Mouse (Mus musculus): ENCODE data around the gene S100a13. TPM values are rescaled to one million over a fixed set of nuclear protein-coding genes. Genes with fewer than 3 reads are reported as not detected.

The S100a13 gene
- total RNA-seq (2014; rRNA removed; ENCODE audit: low replicate concordance) = 45.9 and 86.2 TPM in 2 replicates
- 144 and 146 TPM in 2 replicates for polyA plus RNA-seq (2015; fragmentation: Nextera tagmentation; extraction: Ambion mirVana)

DNA sequence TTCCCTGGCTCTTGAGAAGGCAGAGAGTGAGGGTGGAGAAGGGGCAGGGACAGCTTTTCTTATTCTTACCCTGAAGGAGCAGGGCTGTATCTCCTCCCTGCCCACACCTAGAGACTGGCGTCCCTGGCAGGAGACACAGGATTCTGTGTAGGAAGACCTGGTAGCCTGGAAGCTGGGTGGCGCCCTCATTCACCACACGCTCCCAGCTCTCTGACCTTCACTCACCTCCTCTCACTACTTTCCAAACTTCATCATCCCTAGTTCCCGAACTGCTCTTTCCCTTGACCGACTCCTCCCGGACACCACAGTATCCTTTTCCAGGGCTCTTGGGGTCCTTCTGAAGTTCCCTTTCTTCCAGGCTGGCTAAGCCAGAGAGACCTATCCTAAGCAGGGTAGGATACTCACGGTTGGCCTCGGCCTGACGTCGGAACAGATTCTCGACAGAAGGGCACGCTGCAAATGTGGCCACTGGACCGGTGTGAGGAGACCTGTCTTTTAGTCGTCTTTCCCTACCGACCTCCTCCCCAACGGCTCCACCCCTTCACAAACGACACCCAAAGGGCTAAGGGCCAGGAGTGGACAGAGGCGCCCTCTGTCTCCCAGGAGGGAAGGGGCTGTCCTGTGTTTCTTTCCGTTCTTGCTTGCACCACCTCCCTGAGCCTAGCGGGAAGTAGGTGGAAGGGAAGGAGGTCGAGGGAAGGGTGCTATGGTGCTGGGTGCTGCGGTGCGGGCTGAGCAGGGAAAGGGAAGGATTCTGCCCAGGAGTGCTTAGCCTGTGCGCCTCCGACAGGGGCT lies at the start of gene S100a13, which contains the start of gene S100a1:
TSS of gene S100a13 (plus strand) at position 640 of the 795 bp plus-strand sequence.
TSS of gene S100a1 (minus strand) at position 597 of the 795 bp plus-strand sequence.
- no peaks in the 10 kb centered on the region for H3K27me3 ChIP-seq (ENCODE audit: control insufficient read depth, insufficient read depth, low read length)
- 0 out of 2 replicates have a peak, but pooled peaks cover 7% of the 10 kb centered on the region for H3K36me3 ChIP-seq (replicated peaks; ENCODE audit: control insufficient read depth, insufficient read depth, low read length)
- peak; percentile 80 for DNase-seq (ENCODE audit: low spot score)
- no peaks in the 10 kb centered on the region for H3K9me3 ChIP-seq (replicated peaks; ENCODE audit: control insufficient read depth, low read length)
- peak within 1 kb of the TSS; percentile 65 for H3K4me3 ChIP-seq (ENCODE audit: low read depth, low read length)
- peaks cover 30% of the 10 kb centered on the region for H3K4me1 ChIP-seq (ENCODE audit: control insufficient read depth, insufficient read depth)
- H3K27ac ChIP-seq (ENCODE audit: low read depth) = peak within 1 kb of the TSS; percentile 88
- TF ChIP-seq EP300 (IDR thresholded peaks at IDR 0.05; ENCODE audit: low read depth) = no peak
- peak; percentile 53 for TF ChIP-seq CTCF (IDR thresholded peaks at IDR 0.05; ENCODE audit: low read depth)
- peak within 1 kb of the TSS; percentile 68 for H3K9ac ChIP-seq (replicated peaks; ENCODE audit: low read depth, low read length)
- peak within 1 kb of the TSS; percentile 82 for H3K4me2 ChIP-seq (ENCODE audit: low read depth, low read length)
- whole genome bisulfite sequencing = 3% methylated on average over 24 of the region's 25 CpGs
- peak; percentile 75 for ATAC-seq (ENCODE audit: insufficient read depth, low read depth)

DNA sequence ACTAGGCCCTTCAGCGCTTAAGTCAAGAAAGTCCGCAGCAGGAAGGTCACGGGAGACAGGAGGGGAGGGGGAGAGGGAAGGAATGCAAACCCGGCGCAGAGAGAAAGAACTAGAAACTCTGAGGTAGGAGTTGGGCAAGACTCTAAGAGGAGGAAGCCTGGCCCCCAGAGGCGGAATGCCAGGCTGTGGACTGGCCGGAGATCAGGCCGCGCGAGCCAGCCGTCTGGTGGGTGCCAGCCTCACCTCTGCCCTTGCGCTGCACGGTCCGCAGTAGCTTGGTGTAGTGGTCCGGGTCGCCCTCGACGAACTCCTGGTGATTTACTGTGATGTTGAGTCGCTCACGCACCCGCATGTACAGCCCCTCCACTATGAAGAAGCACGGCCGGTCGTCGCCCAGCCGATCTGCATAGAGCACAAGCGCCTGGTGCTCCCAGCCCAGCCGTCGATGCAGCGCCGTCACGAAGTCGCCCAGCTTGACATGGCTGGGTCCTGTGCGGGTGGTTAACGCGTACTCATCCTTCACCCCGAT lies 49.6 kb upstream of the S100a13 start:
- Histone ChIP-seq H3K27ac (ENCODE audit: low read depth) (peak overlapping the region; percentile 66; the same call in 1 of the 2 replicates), H3K4me3 (ENCODE audit: low read depth, low read length) (peak overlapping the region; percentile 62), H3K4me1 (ENCODE audit: control insufficient read depth, insufficient read depth) (no peaks in the 10 kb centered on the region), H3K27me3 (ENCODE audit: control insufficient read depth, insufficient read depth, low read length) (peaks cover 17% of the 10 kb centered on the region), H3K36me3 (replicated peaks; ENCODE audit: control insufficient read depth, insufficient read depth, low read length) (no peaks in the 10 kb centered on the region), H3K9me3 (replicated peaks; ENCODE audit: control insufficient read depth, low read length) (no peaks in the 10 kb centered on the region), H3K4me2 (ENCODE audit: low read depth, low read length) (peak overlapping the region; percentile 82), H3K9ac (replicated peaks; ENCODE audit: low read depth, low read length) (peak overlapping the region; percentile 47)
- peak; percentile 10; the same call in 1 of the 2 replicates for ATAC-seq (ENCODE audit: insufficient read depth, low read depth)
- no peak for TF ChIP-seq EP300 (IDR thresholded peaks at IDR 0.05; ENCODE audit: low read depth)
- TF ChIP-seq CTCF (IDR thresholded peaks at IDR 0.05; ENCODE audit: low read depth) = no peak
- no peak for DNase-seq (ENCODE audit: low spot score)
- 12% methylated on average over 37 of the region's 37 CpGs for WGBS

DNA sequence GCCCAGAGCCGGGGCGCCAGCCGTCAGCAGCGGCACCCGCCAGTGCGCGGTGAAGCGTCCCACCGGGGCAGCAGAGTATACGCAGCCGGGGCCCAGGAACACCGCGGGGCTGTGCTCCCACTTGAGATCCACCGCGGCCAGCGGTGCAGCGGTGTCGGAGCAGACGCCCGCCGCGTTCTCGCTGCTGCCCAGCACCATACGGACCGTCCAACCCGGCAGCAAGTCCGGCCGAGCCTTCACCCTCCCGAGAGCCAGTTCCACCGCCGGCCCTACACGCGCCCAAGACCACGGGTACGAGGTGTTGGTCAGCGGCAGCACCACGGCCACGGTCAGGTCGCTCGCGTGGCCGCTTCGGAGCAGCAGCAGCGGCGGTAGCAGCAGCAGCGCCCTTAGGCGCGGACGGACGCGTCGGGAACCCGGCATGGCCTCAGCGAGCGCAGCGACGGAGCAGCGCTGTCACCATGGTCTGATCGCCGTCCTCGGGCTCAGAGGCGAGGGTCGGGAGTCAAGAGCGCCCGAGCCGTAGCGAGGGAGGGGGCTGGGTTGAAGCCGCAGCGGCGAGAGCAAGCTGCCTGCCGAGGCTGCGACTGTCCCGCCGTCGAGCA lies 49.1 kb upstream of the S100a13 start:
- 1% methylated on average over 70 of the region's 75 CpGs for WGBS
- Histone ChIP-seq H3K9ac (replicated peaks; ENCODE audit: low read depth, low read length) (peak overlapping the region; percentile 47), H3K4me1 (ENCODE audit: control insufficient read depth, insufficient read depth) (no peaks in the 10 kb centered on the region), H3K4me3 (ENCODE audit: low read depth, low read length) (peak overlapping the region; percentile 62), H3K27ac (ENCODE audit: low read depth) (peak overlapping the region; percentile 66), H3K4me2 (ENCODE audit: low read depth, low read length) (peak overlapping the region; percentile 82), H3K36me3 (replicated peaks; ENCODE audit: control insufficient read depth, insufficient read depth, low read length) (no peaks in the 10 kb centered on the region), H3K9me3 (replicated peaks; ENCODE audit: control insufficient read depth, low read length) (no peaks in the 10 kb centered on the region), H3K27me3 (ENCODE audit: control insufficient read depth, insufficient read depth, low read length) (peaks cover 17% of the 10 kb centered on the region)
- TF ChIP-seq CTCF (IDR thresholded peaks at IDR 0.05; ENCODE audit: low read depth) = no peak
- TF ChIP-seq EP300 (IDR thresholded peaks at IDR 0.05; ENCODE audit: low read depth) = no peak
- DNase-seq (ENCODE audit: low spot score) (no peak), ATAC-seq (ENCODE audit: insufficient read depth, low read depth) (peak; percentile 23)

DNA sequence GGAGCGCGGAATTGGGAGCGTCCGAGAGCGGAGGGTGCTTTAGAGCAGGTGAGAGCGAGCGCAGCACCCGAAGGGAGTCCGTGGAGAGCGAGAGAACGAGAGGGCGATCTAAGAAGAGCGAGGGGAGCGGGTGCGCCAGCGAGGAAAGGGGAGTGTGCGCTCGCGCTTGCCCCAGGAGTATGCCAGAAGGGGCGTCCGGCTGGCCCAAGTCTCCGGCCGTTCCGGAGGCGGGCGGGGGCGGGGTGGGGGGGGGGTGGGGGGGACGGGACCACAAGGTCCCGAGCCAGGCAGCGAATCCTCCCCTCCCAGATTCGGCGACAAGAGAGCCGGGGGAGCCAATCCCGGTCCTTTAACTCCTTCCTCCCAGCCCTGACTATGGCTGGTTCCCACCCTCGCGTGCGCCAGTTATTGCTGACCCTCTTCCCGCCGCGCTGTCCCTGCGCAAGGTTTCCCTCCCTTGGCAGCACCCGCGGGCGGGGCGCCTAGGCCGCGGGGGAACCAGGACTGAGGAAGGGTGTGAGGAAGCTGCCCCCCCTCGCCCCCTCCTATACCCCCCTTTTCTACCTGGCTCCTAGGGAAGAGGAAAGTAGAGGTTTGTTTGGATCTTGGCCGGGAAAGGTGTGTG lies 48.4 kb upstream of the S100a13 start, which contains the start of gene Npr1:
TSS of gene Npr1 (minus strand) at position 181 of the 625 bp plus-strand sequence.
- ATAC-seq (ENCODE audit: insufficient read depth, low read depth) = peak; percentile 57
- Histone ChIP-seq H3K4me1 (ENCODE audit: control insufficient read depth, insufficient read depth) (no peaks in the 10 kb centered on the region), H3K27me3 (ENCODE audit: control insufficient read depth, insufficient read depth, low read length) (peaks cover 17% of the 10 kb centered on the region), H3K9me3 (replicated peaks; ENCODE audit: control insufficient read depth, low read length) (no peaks in the 10 kb centered on the region), H3K4me2 (ENCODE audit: low read depth, low read length) (peak within 1 kb of the TSS; percentile 82), H3K9ac (replicated peaks; ENCODE audit: low read depth, low read length) (peak within 1 kb of the TSS; percentile 47), H3K36me3 (replicated peaks; ENCODE audit: control insufficient read depth, insufficient read depth, low read length) (no peaks in the 10 kb centered on the region), H3K27ac (ENCODE audit: low read depth) (peak within 1 kb of the TSS; percentile 66), H3K4me3 (ENCODE audit: low read depth, low read length) (peak within 1 kb of the TSS; percentile 62)
- TF ChIP-seq CTCF (IDR thresholded peaks at IDR 0.05; ENCODE audit: low read depth) (no peak), EP300 (IDR thresholded peaks at IDR 0.05; ENCODE audit: low read depth) (no peak)
- WGBS = under 1% methylated on average over 41 of the region's 49 CpGs
- peak; percentile 36 for DNase-seq (ENCODE audit: low spot score)

DNA sequence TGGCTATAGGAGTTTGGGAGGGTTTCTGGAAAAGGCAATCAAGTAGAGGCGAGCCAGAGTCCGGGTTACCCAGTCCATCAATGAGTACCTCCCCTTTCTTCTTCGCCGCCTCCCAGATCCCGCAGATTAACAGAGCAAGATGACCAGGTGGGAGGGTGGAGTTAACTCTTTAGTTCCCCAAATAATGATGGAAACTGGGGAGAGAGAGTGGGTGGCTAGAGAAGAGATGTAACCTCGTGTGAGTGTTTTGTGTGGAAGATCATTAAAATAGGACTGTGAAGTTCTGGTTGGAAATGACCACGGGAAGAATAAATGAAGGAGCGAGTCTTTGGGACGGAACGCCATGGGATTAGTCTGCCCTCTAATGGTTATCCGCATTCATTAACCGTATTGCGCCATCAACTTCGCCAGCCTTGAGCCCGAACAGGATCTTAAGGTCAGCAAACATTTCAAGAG lies 47.9 kb upstream of the S100a13 start:
- Histone ChIP-seq H3K4me2 (ENCODE audit: low read depth, low read length) (peak overlapping the region; percentile 82), H3K4me1 (ENCODE audit: control insufficient read depth, insufficient read depth) (no peaks in the 10 kb centered on the region), H3K9ac (replicated peaks; ENCODE audit: low read depth, low read length) (peak overlapping the region; percentile 47; the same call in 1 of the 2 replicates), H3K9me3 (replicated peaks; ENCODE audit: control insufficient read depth, low read length) (no peaks in the 10 kb centered on the region), H3K36me3 (replicated peaks; ENCODE audit: control insufficient read depth, insufficient read depth, low read length) (no peaks in the 10 kb centered on the region), H3K27ac (ENCODE audit: low read depth) (peak overlapping the region; percentile 49; the same call in 1 of the 2 replicates), H3K4me3 (ENCODE audit: low read depth, low read length) (peak overlapping the region; percentile 62), H3K27me3 (ENCODE audit: control insufficient read depth, insufficient read depth, low read length) (peaks cover 17% of the 10 kb centered on the region)
- peak; percentile 49 for ATAC-seq (ENCODE audit: insufficient read depth, low read depth)
- TF ChIP-seq EP300 (IDR thresholded peaks at IDR 0.05; ENCODE audit: low read depth) (no peak), CTCF (IDR thresholded peaks at IDR 0.05; ENCODE audit: low read depth) (peak; percentile 85)
- WGBS = under 1% methylated on average over 15 of the region's 15 CpGs
- peak; percentile 83 for DNase-seq (ENCODE audit: low spot score)

Data from heart, postnatal 0 days (tissue).